Mouse (Mus musculus) stomach, postnatal 0 days (tissue): ENCODE measurements around the gene Pcna. TPM values are rescaled to one million over a fixed set of nuclear protein-coding genes. Genes with fewer than 3 reads are reported as not detected.

ENCODE experiments used
- ATAC-seq: fragments of 200-750 bp; cut with Nextera tagmentation; 2 replicates; pipeline ENCODE4 v1.8.0; 2017; ENCODE audit not compliant: low FRiP score, low TSS enrichment
- DNase-seq: peaks from one replicate; pipeline ENCODE4 v3.0.0-alpha.2; 2016; ENCODE audit warnings: low spot score
- H3K27ac ChIP-seq: fragments of 300-500 bp; sonication (generic); replicated peaks from 2 replicates; pipeline ENCODE4 v1.5.1; 2014; ENCODE audit warnings: mild to moderate bottlenecking, control low read depth
- H3K27me3 ChIP-seq: fragments of 300-500 bp; sonication (generic); 2 replicates; pipeline ENCODE4 v1.6.1; 2014; ENCODE audit warnings: low read length; ENCODE audit not compliant: control insufficient read depth, insufficient read depth
- H3K36me3 ChIP-seq: fragments of 300-500 bp; sonication (generic); 2 replicates; pipeline ENCODE4 v1.6.1; 2014; ENCODE audit warnings: low read length, mixed read lengths; ENCODE audit not compliant: control insufficient read depth, insufficient read depth
- H3K4me1 ChIP-seq: fragments of 300-500 bp; sonication (generic); replicated peaks from 2 replicates; pipeline ENCODE4 v1.6.1; 2014; ENCODE audit warnings: antibody characterized with exemption; ENCODE audit not compliant: control insufficient read depth, insufficient read depth
- H3K4me2 ChIP-seq: fragments of 300-500 bp; sonication (generic); replicated peaks from 2 replicates; pipeline ENCODE4 v1.6.1; 2014; ENCODE audit warnings: low read depth, mild to moderate bottlenecking, control low read depth, moderate library complexity
- H3K4me3 ChIP-seq: fragments of 300-500 bp; sonication (generic); 2 replicates; pipeline ENCODE4 v1.5.1; 2014; ENCODE audit warnings: low read depth, low read length, control low read depth
- H3K9ac ChIP-seq: fragments of 300-500 bp; sonication (generic); 2 replicates; pipeline ENCODE4 v1.6.1; 2014; ENCODE audit warnings: mild to moderate bottlenecking, low read length, control low read depth, mixed read lengths
- H3K9me3 ChIP-seq: fragments of 300-500 bp; sonication (generic); 2 replicates; pipeline ENCODE4 v1.6.1; 2016; ENCODE audit warnings: low read length; ENCODE audit not compliant: control insufficient read depth
- CTCF ChIP-seq: IDR thresholded peaks from 2 replicates; pipeline ENCODE4 v1.5.1; 2016; ENCODE audit warnings: antibody characterized with exemption, low read depth, mild to moderate bottlenecking, moderate library complexity
- EP300 ChIP-seq: optimal IDR thresholded peaks from 2 replicates; pipeline ENCODE3; 2016; ENCODE audit warnings: antibody characterized with exemption
- WGBS: fragments of 180-500 bp; shearing (Covaris S2); extraction: QIAGEN DNeasy Blood & Tissue Kit; methylation state at CpG from one replicate; pipeline ENCODE4 v1.1.7; 2014; 5-methylcytosine and 5-hydroxymethylcytosine counted together
- polyA plus RNA-seq: library from polyadenylated mRNA; unstranded; fragments of >200 nt; fragmentation: Nextera tagmentation; extraction: Ambion mirVana; gene quantifications from 2 replicates; pipeline ENCODE4 v1.2.1, GENCODE M21; 2015

Gene Pcna
- polyA plus RNA-seq, 1 experiment from 2014 or later, result 108 TPM

GRCm38 (mm10) chr2:132270331-132270951, 17.3 kb upstream of the Pcna start:
- DNase-seq, result no peak
- H3K9me3 ChIP-seq, result no peaks in the 10 kb centered on the region
- H3K4me3 ChIP-seq, result no peak overlapping the region
- 55% methylated on average over 2 of the region's 2 CpGs for WGBS
- H3K4me2 ChIP-seq, result no peak overlapping the region
- H3K27ac ChIP-seq, result no peak overlapping the region
- no peak for TF ChIP-seq EP300
- no peak for TF ChIP-seq CTCF
- H3K9ac ChIP-seq, result no peak overlapping the region
- ATAC-seq, result no peak
- no peaks in the 10 kb centered on the region for H3K4me1 ChIP-seq
- H3K27me3 ChIP-seq, result no peaks in the 10 kb centered on the region
- H3K36me3 ChIP-seq, result no peaks in the 10 kb centered on the region

GRCm38 (mm10) chr2:132269217-132269616, 16.1 kb upstream of the Pcna start:
- DNase-seq (no peak), ATAC-seq (peak; percentile 89)

DNA sequence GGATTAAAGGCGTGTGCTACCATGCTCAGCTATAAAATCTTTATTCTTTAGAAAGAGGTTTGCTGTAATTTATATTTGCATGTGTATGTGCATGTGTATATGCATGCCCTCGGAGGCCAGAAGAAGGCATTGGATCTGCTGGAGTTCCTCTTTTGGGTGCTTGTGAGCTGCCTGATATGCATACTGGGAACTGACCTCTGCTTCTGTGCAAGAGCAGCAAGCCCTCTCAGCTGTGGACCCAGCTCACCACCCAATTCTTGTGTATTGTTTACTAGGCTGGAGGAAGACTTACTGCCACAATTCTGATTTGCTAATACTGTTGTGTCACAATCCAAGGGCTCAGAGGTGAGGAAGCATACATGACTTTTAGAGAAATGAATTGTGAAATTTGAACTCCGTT, 13.0 kb upstream of the Pcna start:
- H3K27ac ChIP-seq, result no peak overlapping the region
- no peaks in the 10 kb centered on the region for H3K4me1 ChIP-seq
- no peaks in the 10 kb centered on the region for H3K9me3 ChIP-seq
- no peak overlapping the region for H3K4me2 ChIP-seq
- no peak for DNase-seq
- TF ChIP-seq CTCF, result no peak
- no peak for TF ChIP-seq EP300
- no peaks in the 10 kb centered on the region for H3K36me3 ChIP-seq
- WGBS, result 89% methylated on average over 3 of the region's 3 CpGs
- ATAC-seq, result no peak
- no peak overlapping the region for H3K9ac ChIP-seq
- H3K27me3 ChIP-seq, result no peaks in the 10 kb centered on the region
- no peak overlapping the region for H3K4me3 ChIP-seq

More at GRCm38 (mm10) chr2:132269217-132269616, 16.1 kb upstream of the Pcna start:
- no peak overlapping the region for H3K4me3 ChIP-seq
- 80% methylated on average over 3 of the region's 3 CpGs for WGBS
- H3K4me1 ChIP-seq, result no peaks in the 10 kb centered on the region
- H3K9ac ChIP-seq, result no peak overlapping the region
- H3K27me3 ChIP-seq, result no peaks in the 10 kb centered on the region
- H3K4me2 ChIP-seq, result no peak overlapping the region
- H3K36me3 ChIP-seq, result no peaks in the 10 kb centered on the region
- H3K9me3 ChIP-seq, result no peaks in the 10 kb centered on the region
- TF ChIP-seq EP300 (no peak), CTCF (no peak)
- H3K27ac ChIP-seq, result no peak overlapping the region

GRCm38 (mm10) chr2:132265196-132265595, 12.1 kb upstream of the Pcna start:
- Histone ChIP-seq H3K4me2 (no peak overlapping the region), H3K9ac (no peak overlapping the region), H3K27me3 (no peaks in the 10 kb centered on the region), H3K36me3 (no peaks in the 10 kb centered on the region), H3K27ac (no peak overlapping the region), H3K9me3 (no peaks in the 10 kb centered on the region), H3K4me1 (no peaks in the 10 kb centered on the region), H3K4me3 (no peak overlapping the region)
- DNase-seq (no peak), ATAC-seq (no peak)
- WGBS, result 71% methylated on average over 9 of the region's 9 CpGs
- no peak for TF ChIP-seq CTCF
- TF ChIP-seq EP300, result no peak

DNA sequence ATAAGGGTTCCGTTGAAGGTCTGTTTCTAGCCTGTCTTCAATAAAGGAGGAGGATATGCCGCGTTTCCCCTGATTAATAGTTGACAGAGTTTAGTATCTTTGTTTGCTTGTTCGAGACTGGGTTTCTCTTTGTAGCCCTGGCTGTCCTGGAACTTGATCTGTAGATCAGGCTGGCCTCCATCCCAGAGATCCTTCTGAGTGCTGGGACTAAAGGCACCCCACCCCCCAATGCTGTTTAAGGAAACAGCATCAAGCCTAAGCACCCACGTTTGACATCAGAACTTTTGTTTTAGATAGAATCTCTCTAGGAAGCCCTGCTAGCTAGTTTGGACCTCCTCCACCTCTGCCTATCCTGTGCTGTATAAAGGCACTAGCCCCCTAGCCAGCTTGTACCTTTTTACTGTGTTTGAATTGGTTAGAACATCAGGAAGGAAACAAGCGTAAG, 11.2 kb upstream of the Pcna start:
- no peaks in the 10 kb centered on the region for H3K9me3 ChIP-seq
- H3K4me3 ChIP-seq, result peak overlapping the region; percentile 96
- H3K27ac ChIP-seq, result no peak overlapping the region
- peak overlapping the region; percentile 89 for H3K4me2 ChIP-seq
- TF ChIP-seq EP300 (no peak), CTCF (no peak)
- WGBS, result 17% methylated on average over 6 of the region's 6 CpGs
- no peaks in the 10 kb centered on the region for H3K4me1 ChIP-seq
- no peaks in the 10 kb centered on the region for H3K27me3 ChIP-seq
- ATAC-seq (no peak), DNase-seq (no peak)
- H3K9ac ChIP-seq, result no peak overlapping the region; the same call in 1 of the 2 replicates
- H3K36me3 ChIP-seq, result no peaks in the 10 kb centered on the region

DNA sequence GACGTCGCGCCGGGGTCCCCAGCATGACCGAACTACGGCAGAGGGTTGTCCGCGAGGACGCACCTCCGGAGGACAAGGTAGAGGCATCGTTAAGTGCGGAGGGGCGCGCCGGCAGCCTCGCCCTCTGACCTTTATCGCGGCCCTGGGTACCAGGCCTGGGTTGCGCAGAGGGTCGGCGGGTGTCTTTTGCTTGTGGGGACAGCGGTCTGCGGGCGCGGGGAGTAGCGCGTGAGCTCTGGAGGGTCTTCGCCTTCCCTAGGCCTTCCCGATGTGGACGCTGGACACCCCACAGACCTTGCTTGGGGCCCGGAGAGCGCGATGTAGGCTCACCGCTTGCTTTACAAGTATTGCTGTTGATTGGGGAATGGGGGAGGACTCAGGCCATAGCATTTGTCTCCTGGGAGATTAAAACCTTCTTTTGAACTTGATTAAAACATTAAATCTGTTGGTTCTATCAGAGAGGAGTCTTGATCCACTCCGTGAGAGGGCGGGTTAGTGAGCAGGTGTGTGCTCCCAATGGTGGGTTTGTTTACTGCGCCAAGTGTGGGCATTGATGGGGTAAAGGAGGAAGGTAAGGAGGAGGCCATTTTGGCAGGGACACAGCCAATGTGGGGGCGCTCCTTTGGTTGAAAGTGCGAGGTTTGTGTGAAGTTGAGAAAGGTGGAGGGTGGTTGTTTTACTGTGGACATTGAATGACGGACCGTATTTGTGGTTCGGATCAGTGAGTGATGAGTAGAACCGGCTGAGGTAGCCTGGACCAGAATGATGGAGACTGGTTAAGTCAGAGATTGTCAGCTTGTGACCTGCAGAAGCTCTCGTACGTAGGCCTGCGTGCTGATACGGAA, 10.5 kb upstream of the Pcna start:
- H3K4me2 ChIP-seq, result peak overlapping the region; percentile 89
- H3K4me1 ChIP-seq, result no peaks in the 10 kb centered on the region
- H3K4me3 ChIP-seq, result peak overlapping the region; percentile 96
- ATAC-seq, result peak; percentile 16; the same call in 1 of the 2 replicates
- peak; percentile 34 for DNase-seq
- peak overlapping the region; percentile 91 for H3K9ac ChIP-seq
- TF ChIP-seq EP300, result no peak
- TF ChIP-seq CTCF, result no peak
- H3K27me3 ChIP-seq, result no peaks in the 10 kb centered on the region
- H3K9me3 ChIP-seq, result no peaks in the 10 kb centered on the region
- 1% methylated on average over 47 of the region's 47 CpGs for WGBS
- H3K36me3 ChIP-seq, result no peaks in the 10 kb centered on the region
- H3K27ac ChIP-seq, result peak overlapping the region; percentile 81
